Mouse (Mus musculus): ENCODE measurements around the gene Nup214.

DNA sequence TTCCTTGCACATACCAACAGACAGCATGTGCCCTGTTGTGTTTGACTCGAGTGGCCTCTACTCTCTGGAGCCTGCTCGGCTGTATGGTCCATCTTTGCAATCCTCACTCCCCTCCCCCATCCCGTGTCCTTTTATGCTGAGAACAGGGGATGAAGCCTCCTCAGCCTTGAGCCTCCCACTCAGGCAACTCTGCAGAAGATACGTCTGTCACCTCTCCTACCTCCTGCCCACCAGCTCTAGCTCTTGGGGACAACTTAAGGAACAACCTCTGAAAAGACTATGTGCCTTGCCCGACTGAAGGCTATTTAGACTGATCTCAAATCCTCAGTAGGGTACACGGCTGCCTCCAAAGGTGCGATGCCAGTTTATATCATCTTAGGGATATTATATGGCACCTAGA lies 129.3 kb downstream of the Nup214 start:
- TF ChIP-seq CTCF (IDR thresholded peaks at IDR 0.05; ENCODE audit: low read depth, low read length) (no peak), POLR2A (IDR thresholded peaks at IDR 0.05; ENCODE audit: extremely low read depth, insufficient read depth, low read length) (no peak)
